Mouse (Mus musculus) 3134 (cell line): ENCODE measurements around the gene Nrxn3.

Experiments
- DNase-seq: peaks from one replicate; pipeline ENCODE4 v3.0.0-alpha.2; 2011; ENCODE audit warnings: low spot score; ENCODE audit not compliant: insufficient read length; ENCODE audit errors: extremely low read depth

Gene Nrxn3

GRCm38 (mm10) chr12:90197994-90198393 lies 1475.3 kb downstream of the Nrxn3 start:
- no peak for DNase-seq

- no peak for DNase-seq
These were observed 1479.8 kb downstream of the Nrxn3 start for GRCm38 (mm10) chr12:90202501-90202900.

GRCm38 (mm10) chr12:90211410-90211809 lies 1488.7 kb downstream of the Nrxn3 start:
- DNase-seq, result no peak

GRCm38 (mm10) chr12:90217060-90217459 lies 1494.4 kb downstream of the Nrxn3 start:
- DNase-seq, result no peak

- no peak for DNase-seq
These were observed 1506.4 kb downstream of the Nrxn3 start for GRCm38 (mm10) chr12:90229062-90229461.

GRCm38 (mm10) chr12:90236093-90236492 lies 1513.4 kb downstream of the Nrxn3 start:
- DNase-seq, result no peak

- DNase-seq, result no peak
These were observed 1537.6 kb downstream of the Nrxn3 start for GRCm38 (mm10) chr12:90260301-90260700.

- DNase-seq, result no peak
These were observed 1545.4 kb downstream of the Nrxn3 start for GRCm38 (mm10) chr12:90268111-90268510.

- no peak for DNase-seq
These were observed 1548.2 kb downstream of the Nrxn3 start for GRCm38 (mm10) chr12:90270763-90271379.

- DNase-seq, result no peak
These were observed 1552.1 kb downstream of the Nrxn3 start for GRCm38 (mm10) chr12:90274621-90275236.

- no peak for DNase-seq
These were observed 1558.6 kb downstream of the Nrxn3 start for GRCm38 (mm10) chr12:90281236-90281635.

GRCm38 (mm10) chr12:90283022-90283421 lies 1560.3 kb downstream of the Nrxn3 start:
- no peak for DNase-seq

GRCm38 (mm10) chr12:90302671-90303070 lies 1580.0 kb downstream of the Nrxn3 start:
- DNase-seq, result no peak

- DNase-seq, result no peak
These were observed 1609.1 kb downstream of the Nrxn3 start for GRCm38 (mm10) chr12:90331806-90332205.

- DNase-seq, result no peak
These were observed 1609.8 kb downstream of the Nrxn3 start for GRCm38 (mm10) chr12:90332459-90332858.

- DNase-seq, result no peak
These were observed 1615.0 kb downstream of the Nrxn3 start for GRCm38 (mm10) chr12:90337496-90338228.

GRCm38 (mm10) chr12:90338229-90338557 lies 1615.5 kb downstream of the Nrxn3 start:
- no peak for DNase-seq
